Mouse (Mus musculus): ENCODE measurements around the gene Slc30a2.

- TF ChIP-seq CHD2 (IDR thresholded peaks at IDR 0.05; ENCODE audit: low read depth, low read length) = no peak
- no peak for TF ChIP-seq ZNF384 (IDR thresholded peaks at IDR 0.05; ENCODE audit: low read depth, low read length)
Measured at GRCm38 (mm10) chr4:134352261-134352707, 9.3 kb downstream of the Slc30a2 start.

Measured in ES-E14 (cell line).